Mouse (Mus musculus): ENCODE measurements around the gene Cwf19l1. TPM values are rescaled to one million over a fixed set of nuclear protein-coding genes. Genes with fewer than 3 reads are reported as not detected.

The Cwf19l1 gene
- polyA plus RNA-seq (2012; ENCODE audit: insufficient read depth, insufficient read length, low replicate concordance, missing spikeins): not detected in 2 replicates

DNA sequence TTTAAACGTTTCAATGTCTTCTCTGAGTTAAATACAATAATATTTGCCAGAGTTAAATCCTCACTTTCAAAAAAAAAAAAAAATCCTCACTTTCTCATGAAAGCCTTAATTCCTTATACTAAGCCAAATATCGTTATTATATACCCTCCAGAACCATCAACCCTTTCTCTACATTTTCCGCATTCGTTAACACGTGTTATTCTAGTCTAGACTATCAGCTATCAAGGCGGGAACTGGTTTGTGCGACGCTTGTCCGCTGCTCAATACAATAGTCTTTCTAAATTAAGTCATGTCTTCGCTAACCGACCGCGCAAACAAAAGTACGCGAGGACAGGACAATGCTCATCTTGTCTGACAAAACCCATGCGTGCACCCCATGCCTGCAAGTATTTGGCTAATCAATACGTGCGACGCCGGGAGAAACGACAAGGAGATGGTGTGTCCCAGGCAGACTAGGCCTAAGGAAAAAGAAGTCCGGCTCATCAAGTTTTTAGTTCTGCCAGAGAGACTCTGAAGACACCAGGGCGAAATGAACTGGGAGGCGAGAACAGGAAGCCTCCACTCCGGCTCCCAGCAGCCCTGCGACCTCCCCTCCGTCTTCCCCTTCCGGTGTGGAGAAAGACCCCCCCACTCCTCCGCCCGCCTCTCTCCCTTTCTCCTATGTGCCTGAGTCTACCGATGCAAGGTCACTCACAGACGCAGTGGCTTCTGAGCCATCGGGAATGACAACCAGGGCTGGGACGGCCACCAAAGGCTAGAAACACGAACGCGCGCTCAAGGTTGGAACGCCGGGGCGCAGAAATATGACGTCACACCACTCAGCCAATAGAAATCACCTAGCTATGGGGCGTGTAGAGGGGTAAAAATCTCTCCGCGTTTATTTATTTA, at the start of gene Cwf19l1:
TSS of gene Cwf19l1 (minus strand) at position 805 of the 888 bp plus-strand sequence.
- H3K27ac ChIP-seq (ENCODE audit: insufficient read depth, low read depth, low read length): peak within 1 kb of the TSS; percentile 87
- H3K4me3 ChIP-seq (ENCODE audit: insufficient read depth, low read depth, low read length): peak within 1 kb of the TSS; percentile 90
- WGBS: under 1% methylated on average over 45 of the region's 45 CpGs
- TF ChIP-seq POLR2A (IDR thresholded peaks at IDR 0.05; ENCODE audit: insufficient read depth, low read depth, low read length): peak; percentile 38; the same call in 1 of the 2 replicates
- TF ChIP-seq CTCF (IDR thresholded peaks at IDR 0.05; ENCODE audit: insufficient read depth, low read depth, low read length): no peak
- no peaks in the 10 kb centered on the region for H3K4me1 ChIP-seq (ENCODE audit: control insufficient read depth, insufficient read depth, low read length)

DNA sequence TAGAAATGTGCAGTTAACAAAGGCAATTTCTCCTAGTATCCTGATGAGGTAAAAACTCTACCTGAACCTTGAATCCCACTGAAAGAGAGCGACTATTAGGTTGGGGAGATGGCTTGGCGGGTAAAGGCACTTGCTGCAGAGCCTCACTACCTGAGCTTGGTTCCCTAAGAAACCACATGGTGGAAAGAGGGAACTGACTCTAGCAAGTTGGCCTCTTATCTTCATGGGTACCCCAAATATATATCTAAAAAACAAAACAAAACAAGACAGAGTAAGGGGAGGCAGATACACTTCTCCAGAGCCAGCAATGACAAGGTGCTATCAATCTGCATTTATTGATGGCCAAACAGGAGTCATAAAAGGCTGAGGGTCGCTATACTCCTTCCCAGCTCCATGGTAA, 48.3 kb upstream of the Cwf19l1 start:
- Histone ChIP-seq H3K4me3 (ENCODE audit: insufficient read depth, low read depth, low read length) (no peak overlapping the region), H3K27ac (ENCODE audit: insufficient read depth, low read depth, low read length) (no peak overlapping the region), H3K4me1 (ENCODE audit: control insufficient read depth, insufficient read depth, low read length) (no peaks in the 10 kb centered on the region)
- TF ChIP-seq CTCF (IDR thresholded peaks at IDR 0.05; ENCODE audit: insufficient read depth, low read depth, low read length) (no peak), POLR2A (IDR thresholded peaks at IDR 0.05; ENCODE audit: insufficient read depth, low read depth, low read length) (no peak)
- WGBS: 84% methylated on average over 3 of the region's 3 CpGs

DNA sequence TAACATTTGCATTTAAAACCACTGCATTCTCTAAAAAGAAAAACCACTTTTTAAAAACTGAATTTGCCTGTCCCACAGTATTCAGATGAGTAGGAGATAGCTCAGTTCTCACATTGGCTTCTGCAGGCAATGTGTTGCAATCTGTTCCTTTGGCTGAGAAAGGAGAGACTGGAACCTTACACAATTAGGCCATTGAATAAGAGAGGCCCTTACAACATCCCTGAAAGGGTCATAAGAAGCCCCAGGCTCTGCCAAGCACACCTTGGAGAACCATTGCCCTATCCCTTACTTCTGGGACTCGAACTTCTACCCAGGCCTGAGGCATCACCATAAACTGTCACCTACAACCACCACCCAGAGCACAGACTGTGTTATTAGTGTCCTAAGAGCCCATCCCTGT, 44.8 kb upstream of the Cwf19l1 start:
- TF ChIP-seq CTCF (IDR thresholded peaks at IDR 0.05; ENCODE audit: insufficient read depth, low read depth, low read length): no peak
- no peak for TF ChIP-seq POLR2A (IDR thresholded peaks at IDR 0.05; ENCODE audit: insufficient read depth, low read depth, low read length)
- no peak overlapping the region for H3K4me3 ChIP-seq (ENCODE audit: insufficient read depth, low read depth, low read length)
- no peaks in the 10 kb centered on the region for H3K4me1 ChIP-seq (ENCODE audit: control insufficient read depth, insufficient read depth, low read length)
- H3K27ac ChIP-seq (ENCODE audit: insufficient read depth, low read depth, low read length): no peak overlapping the region
- 65% methylated on average over 1 of the region's 1 CpGs for WGBS

DNA sequence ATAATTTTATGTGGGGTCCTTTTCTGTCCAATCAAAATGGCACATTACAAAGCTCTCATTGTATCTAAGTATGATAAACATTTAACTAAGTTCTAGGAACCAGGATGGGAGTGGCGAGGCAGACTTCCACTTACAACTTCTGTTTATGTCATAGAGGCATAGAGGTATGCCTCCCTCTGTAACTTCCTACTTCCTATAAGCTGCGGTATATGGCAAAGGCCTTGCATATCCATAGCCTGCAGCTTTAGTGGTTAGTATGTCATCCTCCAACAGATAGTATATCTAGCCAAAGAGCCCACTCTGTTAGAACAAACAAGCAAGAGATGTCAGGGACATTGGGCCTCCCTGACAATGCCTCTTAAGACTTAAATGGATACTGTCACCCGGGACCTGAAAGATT, 41.1 kb upstream of the Cwf19l1 start:
- no peaks in the 10 kb centered on the region for H3K4me1 ChIP-seq (ENCODE audit: control insufficient read depth, insufficient read depth, low read length)
- no peak overlapping the region for H3K4me3 ChIP-seq (ENCODE audit: insufficient read depth, low read depth, low read length)
- WGBS: 93% methylated on average over 3 of the region's 3 CpGs
- TF ChIP-seq CTCF (IDR thresholded peaks at IDR 0.05; ENCODE audit: insufficient read depth, low read depth, low read length) (no peak), POLR2A (IDR thresholded peaks at IDR 0.05; ENCODE audit: insufficient read depth, low read depth, low read length) (no peak)
- no peak overlapping the region for H3K27ac ChIP-seq (ENCODE audit: insufficient read depth, low read depth, low read length)

DNA sequence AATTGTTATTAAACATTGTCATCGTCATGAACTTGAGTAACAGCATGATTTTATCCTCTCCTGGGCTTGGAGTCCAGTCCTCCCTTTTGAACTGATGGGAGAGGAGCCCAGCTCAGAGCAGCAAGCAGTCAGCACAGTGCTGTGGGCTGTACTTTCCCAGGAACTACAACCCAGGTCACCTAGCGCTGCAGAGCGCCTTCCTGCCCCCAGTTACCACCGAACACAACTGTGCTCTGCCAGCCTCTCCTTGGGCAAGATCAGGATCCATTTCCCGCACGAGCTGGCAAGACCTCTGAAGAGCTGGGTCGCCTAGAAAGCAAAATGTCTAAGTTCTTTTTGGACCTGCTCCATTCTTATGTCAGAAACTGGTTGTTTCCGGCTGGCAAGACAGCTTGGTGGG, 39.2 kb upstream of the Cwf19l1 start:
- TF ChIP-seq POLR2A (IDR thresholded peaks at IDR 0.05; ENCODE audit: insufficient read depth, low read depth, low read length): no peak
- no peak for TF ChIP-seq CTCF (IDR thresholded peaks at IDR 0.05; ENCODE audit: insufficient read depth, low read depth, low read length)
- Histone ChIP-seq H3K4me3 (ENCODE audit: insufficient read depth, low read depth, low read length) (no peak overlapping the region), H3K27ac (ENCODE audit: insufficient read depth, low read depth, low read length) (no peak overlapping the region), H3K4me1 (ENCODE audit: control insufficient read depth, insufficient read depth, low read length) (no peaks in the 10 kb centered on the region)
- 41% methylated on average over 8 of the region's 8 CpGs for WGBS

DNA sequence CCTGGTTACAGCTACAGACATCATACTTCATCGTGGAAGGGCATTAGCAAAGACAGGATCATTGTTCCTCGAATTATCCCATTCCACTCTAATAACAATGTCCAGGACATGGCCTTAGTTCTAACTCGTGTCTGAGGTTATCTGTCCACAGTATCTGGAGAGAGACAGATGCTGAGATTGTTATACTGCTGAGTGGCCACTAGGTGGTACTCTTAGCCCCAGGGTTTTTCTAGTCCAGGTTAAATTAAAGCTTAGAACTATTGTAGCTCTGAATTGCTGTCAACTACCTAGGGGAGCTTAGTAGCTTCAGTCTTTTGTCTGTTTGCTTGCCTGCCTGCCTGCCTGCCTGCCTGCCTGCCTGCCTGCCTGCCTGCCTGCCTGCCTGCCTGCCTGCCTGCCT, 25.8 kb upstream of the Cwf19l1 start:
- no peak overlapping the region for H3K4me3 ChIP-seq (ENCODE audit: insufficient read depth, low read depth, low read length)
- no peak overlapping the region for H3K27ac ChIP-seq (ENCODE audit: insufficient read depth, low read depth, low read length)
- TF ChIP-seq CTCF (IDR thresholded peaks at IDR 0.05; ENCODE audit: insufficient read depth, low read depth, low read length) (no peak), POLR2A (IDR thresholded peaks at IDR 0.05; ENCODE audit: insufficient read depth, low read depth, low read length) (no peak)
- no peaks in the 10 kb centered on the region for H3K4me1 ChIP-seq (ENCODE audit: control insufficient read depth, insufficient read depth, low read length)
- WGBS: 13% methylated on average over 3 of the region's 3 CpGs

DNA sequence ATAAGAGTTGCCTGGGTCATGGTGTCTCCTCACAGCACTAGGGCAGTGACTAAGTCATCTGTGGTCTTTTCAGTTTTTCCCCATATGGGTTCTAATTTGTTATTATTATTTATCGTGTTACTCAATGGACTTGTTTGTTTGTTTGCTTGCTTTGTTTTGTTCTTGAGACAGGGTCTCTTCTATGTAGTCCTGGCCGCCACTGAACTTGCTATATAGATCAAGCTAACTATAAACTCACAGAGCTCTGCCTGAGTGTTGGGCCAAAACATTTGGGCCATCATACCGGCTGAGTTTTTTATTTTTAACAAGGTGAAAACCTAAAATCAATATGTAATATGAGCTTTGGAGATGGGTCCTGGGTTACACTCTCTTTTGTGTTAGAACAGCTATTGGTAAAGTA, 23.7 kb upstream of the Cwf19l1 start:
- Histone ChIP-seq H3K27ac (ENCODE audit: insufficient read depth, low read depth, low read length) (no peak overlapping the region), H3K4me3 (ENCODE audit: insufficient read depth, low read depth, low read length) (no peak overlapping the region), H3K4me1 (ENCODE audit: control insufficient read depth, insufficient read depth, low read length) (no peaks in the 10 kb centered on the region)
- no peak for TF ChIP-seq POLR2A (IDR thresholded peaks at IDR 0.05; ENCODE audit: insufficient read depth, low read depth, low read length)
- TF ChIP-seq CTCF (IDR thresholded peaks at IDR 0.05; ENCODE audit: insufficient read depth, low read depth, low read length): no peak
- 82% methylated on average over 3 of the region's 3 CpGs for WGBS

DNA sequence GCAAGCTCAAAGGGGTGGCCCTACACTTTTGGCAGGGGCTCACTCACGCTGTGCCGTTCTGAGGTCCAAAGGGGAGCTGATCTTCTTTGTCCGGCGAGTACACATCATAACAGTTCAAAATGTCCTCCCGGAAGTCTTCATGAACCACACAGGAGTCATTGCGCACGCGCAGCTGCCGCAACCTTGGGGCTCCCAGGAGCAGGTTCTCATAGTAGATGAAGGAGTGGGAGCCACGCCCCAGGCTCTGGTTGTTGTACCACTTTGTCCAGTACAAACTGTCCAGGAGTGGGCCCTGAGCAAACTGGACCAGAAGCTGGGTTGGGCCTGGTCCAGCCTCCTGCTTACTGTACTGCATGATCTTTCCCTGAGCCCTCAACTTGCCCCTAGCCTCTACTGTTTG, 21.3 kb upstream of the Cwf19l1 start:
- WGBS: 88% methylated on average over 10 of the region's 10 CpGs
- H3K27ac ChIP-seq (ENCODE audit: insufficient read depth, low read depth, low read length): no peak overlapping the region
- no peak overlapping the region for H3K4me3 ChIP-seq (ENCODE audit: insufficient read depth, low read depth, low read length)
- no peaks in the 10 kb centered on the region for H3K4me1 ChIP-seq (ENCODE audit: control insufficient read depth, insufficient read depth, low read length)
- no peak for TF ChIP-seq CTCF (IDR thresholded peaks at IDR 0.05; ENCODE audit: insufficient read depth, low read depth, low read length)
- TF ChIP-seq POLR2A (IDR thresholded peaks at IDR 0.05; ENCODE audit: insufficient read depth, low read depth, low read length): no peak

DNA sequence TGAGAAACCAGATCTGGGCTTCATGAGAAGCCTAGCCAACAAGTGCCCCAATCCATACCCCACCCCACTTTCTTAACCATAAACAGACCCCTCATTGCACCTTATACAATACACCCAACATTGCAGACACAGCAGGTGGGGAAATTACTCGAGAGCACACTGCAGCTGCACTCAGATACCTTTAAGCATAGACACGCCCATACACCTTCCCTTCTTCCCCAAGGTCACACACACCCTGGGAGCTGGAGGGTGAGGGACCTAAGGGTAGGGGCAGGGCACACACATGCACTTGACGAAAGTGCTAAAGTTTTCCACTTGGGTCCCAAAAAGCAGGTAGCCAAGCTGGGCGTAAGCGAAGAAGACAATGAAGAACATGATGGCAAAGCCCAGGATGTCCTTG, 18.1 kb upstream of the Cwf19l1 start:
- TF ChIP-seq CTCF (IDR thresholded peaks at IDR 0.05; ENCODE audit: insufficient read depth, low read depth, low read length): no peak
- TF ChIP-seq POLR2A (IDR thresholded peaks at IDR 0.05; ENCODE audit: insufficient read depth, low read depth, low read length): no peak
- H3K4me3 ChIP-seq (ENCODE audit: insufficient read depth, low read depth, low read length): no peak overlapping the region
- whole genome bisulfite sequencing: 78% methylated on average over 5 of the region's 5 CpGs
- no peaks in the 10 kb centered on the region for H3K4me1 ChIP-seq (ENCODE audit: control insufficient read depth, insufficient read depth, low read length)
- H3K27ac ChIP-seq (ENCODE audit: insufficient read depth, low read depth, low read length): no peak overlapping the region

Measured in olfactory bulb, adult 2 months (tissue).